Mouse (Mus musculus) intestine, embryonic 16.5 days (tissue): Measurements from ENCODE around the gene Dffb. TPM values are rescaled to one million over a fixed set of nuclear protein-coding genes. Genes with fewer than 3 reads are reported as not detected.

Source experiments
- ATAC-seq: fragments of 200-750 bp; cut with Nextera tagmentation; 2 replicates; pipeline ENCODE4 v1.8.0; 2017; ENCODE audit warnings: moderate TSS enrichment, moderate library complexity
- H3K27ac ChIP-seq: fragments of 300-500 bp; sonication (generic); 2 replicates; pipeline ENCODE4 v1.5.1; 2014; ENCODE audit warnings: mild to moderate bottlenecking, low read length
- H3K27me3 ChIP-seq: fragments of 300-500 bp; sonication (generic); replicated peaks from 2 replicates; pipeline ENCODE4 v1.6.1; 2014; ENCODE audit warnings: low read length, control low read depth, mixed read lengths; ENCODE audit not compliant: control insufficient read depth, insufficient read depth
- H3K36me3 ChIP-seq: fragments of 300-500 bp; sonication (generic); 2 replicates; pipeline ENCODE4 v1.6.1; 2014; ENCODE audit warnings: low read length, control low read depth; ENCODE audit not compliant: control insufficient read depth, insufficient read depth
- H3K4me1 ChIP-seq: fragments of 300-500 bp; sonication (generic); 2 replicates; pipeline ENCODE4 v1.6.1; 2014; ENCODE audit warnings: low read length, control low read depth, mixed read lengths; ENCODE audit not compliant: control insufficient read depth, insufficient read depth
- H3K4me2 ChIP-seq: fragments of 300-500 bp; sonication (generic); 2 replicates; pipeline ENCODE4 v1.6.1; 2014; ENCODE audit warnings: low read depth, low read length, control low read depth
- H3K4me3 ChIP-seq: fragments of 300-500 bp; sonication (generic); 2 replicates; pipeline ENCODE4 v1.5.1; 2014; ENCODE audit warnings: mild to moderate bottlenecking, low read length
- H3K9ac ChIP-seq: fragments of 300-500 bp; sonication (generic); 2 replicates; pipeline ENCODE4 v1.6.1; 2014; ENCODE audit warnings: low read depth, low read length
- H3K9me3 ChIP-seq: fragments of 300-500 bp; sonication (generic); 2 replicates; pipeline ENCODE4 v1.6.1; 2016; ENCODE audit warnings: low read length, control low read depth; ENCODE audit not compliant: control insufficient read depth
- WGBS: fragments of 180-500 bp; shearing (Covaris S2); extraction: QIAGEN DNeasy Blood & Tissue Kit; methylation state at CpG from one replicate; pipeline ENCODE4 v1.1.7; 2014; 5-methylcytosine and 5-hydroxymethylcytosine counted together
- polyA plus RNA-seq: library from polyadenylated mRNA; unstranded; fragments of >200 nt; fragmentation: Nextera tagmentation; extraction: Ambion mirVana; gene quantifications from 2 replicates; pipeline ENCODE4 v1.2.1, GENCODE M21; 2015

Dffb gene
- polyA plus RNA-seq, 1 experiment from 2014 or later: 18.6 TPM

DNA sequence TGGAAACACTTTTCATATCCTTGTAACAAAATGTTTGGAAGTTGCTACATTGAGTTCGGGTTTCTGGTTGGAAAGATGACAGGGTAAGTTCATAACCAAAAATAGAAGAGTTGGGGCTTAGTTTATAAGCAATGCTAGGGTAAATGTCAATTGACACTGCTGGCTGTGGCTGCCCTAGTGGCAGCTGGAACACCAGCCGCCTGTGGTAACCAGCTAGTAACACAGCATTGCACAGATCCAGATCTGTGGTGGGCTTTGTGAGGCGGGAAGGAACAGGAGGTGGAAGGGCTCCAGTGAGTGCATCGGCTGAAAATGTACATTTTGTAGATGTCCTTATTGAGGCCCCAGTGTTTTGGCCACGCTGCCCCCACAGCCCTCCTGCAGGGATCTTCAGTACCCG, 842 bp upstream of the Dffb start:
- Histone ChIP-seq H3K27ac (no peak overlapping the region), H3K27me3 (no peaks in the 10 kb centered on the region), H3K4me3 (peak overlapping the region; percentile 91), H3K4me1 (peaks cover 11% of the 10 kb centered on the region), H3K9ac (peak overlapping the region; percentile 80), H3K9me3 (no peaks in the 10 kb centered on the region), H3K4me2 (peak overlapping the region; percentile 74), H3K36me3 (peaks cover 2% of the 10 kb centered on the region; the same call in 1 of the 2 replicates)
- WGBS: 36% methylated on average over 6 of the region's 6 CpGs
- ATAC-seq: no peak

DNA sequence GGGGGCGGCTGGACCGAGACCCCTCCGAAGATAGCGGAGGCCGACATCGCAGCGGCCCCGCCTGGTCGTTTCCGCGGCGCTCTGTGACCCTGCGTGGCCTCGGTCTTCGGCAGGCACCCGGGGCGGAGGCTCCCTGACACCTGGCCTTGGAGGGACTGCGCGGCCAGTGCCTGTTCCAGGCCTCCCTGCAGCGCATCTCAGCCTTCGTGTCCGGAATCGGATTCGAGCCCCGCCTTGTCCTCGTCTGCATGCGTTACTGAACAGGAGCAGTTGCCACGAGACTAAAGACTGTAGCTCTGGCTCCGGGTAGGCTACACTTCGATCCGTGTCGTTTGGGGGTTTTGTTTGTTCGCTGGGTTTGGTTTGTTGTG, 351 bp upstream of the Dffb start:
- under 1% methylated on average over 30 of the region's 33 CpGs for WGBS
- Histone ChIP-seq H3K27me3 (no peaks in the 10 kb centered on the region), H3K4me3 (peak overlapping the region; percentile 91), H3K9me3 (no peaks in the 10 kb centered on the region), H3K27ac (no peak overlapping the region), H3K4me1 (peaks cover 11% of the 10 kb centered on the region), H3K36me3 (peaks cover 2% of the 10 kb centered on the region; the same call in 1 of the 2 replicates), H3K4me2 (peak overlapping the region; percentile 74), H3K9ac (peak overlapping the region; percentile 80)
- peak; percentile 81 for ATAC-seq

DNA sequence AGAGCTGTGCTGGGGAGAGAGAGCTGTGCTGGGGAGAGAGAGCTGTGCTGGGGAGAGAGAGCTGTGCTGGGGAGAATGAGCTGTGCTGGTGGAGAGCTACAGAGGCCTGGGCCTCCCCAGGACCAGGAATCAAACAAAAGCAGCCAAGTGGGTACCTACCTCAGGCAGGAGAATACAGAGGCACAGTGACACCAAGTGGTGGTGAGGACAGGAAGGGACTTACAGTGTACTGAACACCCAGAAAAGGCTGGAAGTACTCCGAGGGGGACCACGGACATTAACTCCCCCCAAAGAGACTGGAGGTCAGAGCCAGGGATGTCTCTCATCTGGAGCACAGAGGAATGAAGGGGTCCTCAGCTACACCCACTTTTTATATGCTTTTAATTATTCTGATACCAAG, 6.9 kb downstream of the Dffb start:
- Histone ChIP-seq H3K9ac (no peak overlapping the region), H3K4me3 (no peak overlapping the region), H3K4me1 (no peaks in the 10 kb centered on the region), H3K36me3 (peaks cover 8% of the 10 kb centered on the region; the same call in 1 of the 2 replicates), H3K4me2 (no peak overlapping the region), H3K27ac (no peak overlapping the region), H3K9me3 (no peaks in the 10 kb centered on the region), H3K27me3 (no peaks in the 10 kb centered on the region)
- no peak for ATAC-seq
- 81% methylated on average over 2 of the region's 2 CpGs for WGBS

DNA sequence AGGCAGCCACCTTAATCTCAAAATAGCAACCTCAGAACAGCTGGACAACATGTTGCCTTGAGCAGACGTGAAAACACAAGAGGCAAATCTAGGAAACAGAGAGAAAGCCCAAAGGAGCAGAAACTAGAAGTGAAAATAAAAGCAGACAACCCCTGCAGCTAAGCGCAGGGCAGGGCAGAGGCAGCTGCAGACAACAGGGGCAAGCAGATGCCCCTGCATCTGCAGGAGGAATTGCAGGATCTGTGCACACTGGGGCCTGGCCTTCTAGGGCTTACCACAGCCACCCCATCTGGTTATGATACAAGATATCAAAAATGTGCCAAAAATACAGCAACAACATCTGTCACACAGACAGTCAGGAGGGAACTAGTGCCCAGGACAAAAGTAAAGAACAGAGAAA, 7.4 kb downstream of the Dffb start:
- H3K27ac ChIP-seq: no peak overlapping the region
- H3K4me1 ChIP-seq: no peaks in the 10 kb centered on the region
- H3K9me3 ChIP-seq: no peaks in the 10 kb centered on the region
- ATAC-seq: no peak
- no peak overlapping the region for H3K9ac ChIP-seq
- no peak overlapping the region for H3K4me2 ChIP-seq
- H3K27me3 ChIP-seq: no peaks in the 10 kb centered on the region
- H3K4me3 ChIP-seq: no peak overlapping the region
- H3K36me3 ChIP-seq: peaks cover 8% of the 10 kb centered on the region; the same call in 1 of the 2 replicates
- WGBS: 90% methylated on average over 2 of the region's 2 CpGs

DNA sequence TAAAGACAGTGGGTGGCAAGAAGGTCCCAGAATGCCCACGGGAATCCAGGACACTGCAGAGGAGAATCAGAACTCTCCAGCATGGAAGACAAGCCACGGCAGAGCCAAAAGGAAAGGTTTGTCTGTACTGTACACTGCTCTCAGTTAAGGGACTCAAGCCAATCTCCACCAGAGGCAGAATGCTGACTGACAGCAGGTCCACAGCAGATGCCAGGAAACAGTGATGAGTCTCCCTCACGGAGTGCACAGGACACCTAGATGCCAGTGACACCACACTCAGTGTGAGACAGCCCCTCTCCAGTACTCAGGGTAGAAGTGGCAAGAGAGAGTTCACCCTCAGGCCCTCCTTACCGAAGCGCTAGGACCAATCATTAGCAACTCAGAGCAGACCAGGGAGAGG, 8.3 kb downstream of the Dffb start:
- 86% methylated on average over 5 of the region's 5 CpGs for WGBS
- H3K27me3 ChIP-seq: no peaks in the 10 kb centered on the region
- H3K4me3 ChIP-seq: no peak overlapping the region
- no peak overlapping the region for H3K9ac ChIP-seq
- H3K4me2 ChIP-seq: no peak overlapping the region
- no peaks in the 10 kb centered on the region for H3K4me1 ChIP-seq
- no peaks in the 10 kb centered on the region for H3K9me3 ChIP-seq
- no peak for ATAC-seq
- no peak overlapping the region for H3K27ac ChIP-seq
- H3K36me3 ChIP-seq: peaks cover 8% of the 10 kb centered on the region; the same call in 1 of the 2 replicates

DNA sequence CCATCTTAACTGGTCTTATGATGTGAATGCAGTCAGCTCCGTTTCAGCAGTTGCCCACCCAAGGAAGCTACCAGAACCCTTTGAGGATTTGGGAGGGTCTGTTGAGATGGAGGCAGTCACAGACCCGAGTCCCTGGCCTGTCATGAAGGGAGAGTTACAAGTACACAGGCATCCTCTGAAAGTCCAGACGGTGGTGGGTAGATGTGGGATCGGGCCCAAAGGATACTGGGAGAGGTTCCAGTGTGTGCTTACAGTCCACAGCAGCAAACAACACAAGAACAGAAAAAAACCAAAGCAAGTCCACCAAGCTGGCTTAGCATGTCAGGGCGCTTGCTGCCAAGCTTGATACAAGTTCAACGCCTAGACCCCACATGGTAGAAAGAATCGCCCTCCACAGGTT, 12.3 kb downstream of the Dffb start:
- 81% methylated on average over 7 of the region's 7 CpGs for WGBS
- Histone ChIP-seq H3K36me3 (peaks cover 13% of the 10 kb centered on the region), H3K27ac (no peak overlapping the region), H3K4me1 (peaks cover 9% of the 10 kb centered on the region; the same call in 1 of the 2 replicates), H3K9ac (no peak overlapping the region), H3K4me2 (no peak overlapping the region), H3K9me3 (no peaks in the 10 kb centered on the region), H3K4me3 (no peak overlapping the region), H3K27me3 (no peaks in the 10 kb centered on the region)
- ATAC-seq: no peak

DNA sequence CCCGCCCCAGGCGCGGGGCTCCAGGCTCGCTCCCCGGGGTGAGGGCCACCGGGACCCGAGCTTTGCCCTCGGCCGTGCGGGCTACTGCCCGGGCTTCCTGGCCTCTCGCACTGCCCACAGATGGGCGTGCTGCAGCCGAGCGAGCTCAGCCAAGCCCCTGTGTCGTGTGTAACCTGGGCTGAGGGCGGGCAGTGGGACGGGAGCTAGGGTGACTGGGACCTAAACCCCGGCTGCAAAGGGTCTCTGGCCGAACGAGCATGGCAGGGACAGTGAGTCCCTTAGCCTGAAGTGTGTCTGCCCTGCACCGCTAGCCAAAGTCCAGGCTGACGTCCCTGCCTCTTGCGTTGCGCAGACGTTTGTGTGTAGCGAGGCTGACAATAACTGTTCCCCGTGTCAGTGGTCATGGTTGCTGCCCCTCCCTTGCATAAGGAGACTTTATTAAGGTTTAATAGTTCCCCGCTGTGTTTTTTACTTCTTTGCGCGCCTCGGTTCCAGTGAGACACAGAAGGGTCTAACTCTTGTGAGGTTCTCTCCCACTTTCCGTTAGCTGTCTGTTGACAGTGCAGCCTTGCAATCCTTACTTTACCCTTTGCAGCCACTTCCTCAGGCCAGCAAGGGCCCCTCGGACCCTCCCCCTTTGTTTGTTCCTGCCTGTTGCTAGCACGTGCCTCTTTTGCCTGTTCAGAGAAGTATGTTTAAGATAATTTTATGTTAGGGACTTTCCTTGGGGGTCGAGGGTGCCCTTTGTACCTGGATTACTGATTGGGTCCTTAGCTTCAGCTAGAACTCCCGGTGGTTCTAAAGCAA, 17.3 kb downstream of the Dffb start:
- under 1% methylated on average over 37 of the region's 37 CpGs for WGBS
- ATAC-seq: peak; percentile 55; the same call in 1 of the 2 replicates
- peaks cover 9% of the 10 kb centered on the region; the same call in 1 of the 2 replicates for H3K4me1 ChIP-seq
- H3K4me2 ChIP-seq: peak overlapping the region; percentile 53
- H3K27ac ChIP-seq: peak overlapping the region; percentile 97
- peak overlapping the region; percentile 85 for H3K4me3 ChIP-seq
- H3K9me3 ChIP-seq: no peaks in the 10 kb centered on the region
- H3K36me3 ChIP-seq: peaks cover 5% of the 10 kb centered on the region
- no peaks in the 10 kb centered on the region for H3K27me3 ChIP-seq
- H3K9ac ChIP-seq: peak overlapping the region; percentile 93

DNA sequence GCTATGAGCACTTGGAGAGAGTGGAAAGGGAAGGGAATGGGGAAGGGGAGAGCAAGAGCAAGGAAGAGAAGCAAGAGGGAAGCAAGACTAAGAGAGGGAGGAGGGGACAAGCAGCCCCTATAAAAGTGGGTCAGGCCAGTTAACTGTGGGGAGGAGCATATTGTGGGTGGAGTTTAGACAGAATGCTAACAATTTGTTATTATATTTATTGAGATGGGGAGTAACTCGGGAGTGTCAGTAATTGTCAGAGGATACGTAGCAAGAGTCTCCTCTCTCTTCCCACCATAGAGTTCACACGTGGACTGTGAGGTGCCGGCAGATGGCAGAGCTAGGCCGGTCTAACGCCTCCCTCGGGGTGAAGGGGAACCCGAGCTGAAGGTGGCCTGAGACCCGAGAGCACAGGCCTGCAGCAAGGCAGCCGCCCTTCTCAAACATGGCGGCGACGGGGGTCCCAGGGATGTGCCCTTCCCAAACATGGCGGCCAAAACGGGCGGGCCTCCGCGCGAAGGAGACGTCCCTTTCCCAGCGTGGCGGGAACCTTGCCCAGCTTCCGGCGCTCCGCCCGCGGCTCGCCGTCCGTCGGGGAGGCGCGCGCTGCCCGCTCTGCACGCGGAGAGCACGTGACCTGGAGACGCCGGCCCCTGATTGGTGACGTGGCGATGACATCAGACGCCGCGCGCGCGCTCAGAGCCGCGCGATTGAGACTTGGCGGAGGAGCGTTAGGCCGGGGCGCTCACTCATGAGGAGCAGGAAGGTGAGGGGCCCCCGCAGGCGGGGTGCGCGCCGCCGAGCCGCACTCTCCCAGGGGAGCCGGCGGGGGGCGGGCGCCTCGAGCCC, 18.1 kb downstream of the Dffb start, which contains the start of gene A430005L14Rik:
Gene A430005L14Rik, plus strand, starts transcription at position 669 of the 837 bp plus-strand sequence.
- peak; percentile 98 for ATAC-seq
- WGBS: 1% methylated on average over 65 of the region's 67 CpGs
- no peaks in the 10 kb centered on the region for H3K9me3 ChIP-seq

DNA sequence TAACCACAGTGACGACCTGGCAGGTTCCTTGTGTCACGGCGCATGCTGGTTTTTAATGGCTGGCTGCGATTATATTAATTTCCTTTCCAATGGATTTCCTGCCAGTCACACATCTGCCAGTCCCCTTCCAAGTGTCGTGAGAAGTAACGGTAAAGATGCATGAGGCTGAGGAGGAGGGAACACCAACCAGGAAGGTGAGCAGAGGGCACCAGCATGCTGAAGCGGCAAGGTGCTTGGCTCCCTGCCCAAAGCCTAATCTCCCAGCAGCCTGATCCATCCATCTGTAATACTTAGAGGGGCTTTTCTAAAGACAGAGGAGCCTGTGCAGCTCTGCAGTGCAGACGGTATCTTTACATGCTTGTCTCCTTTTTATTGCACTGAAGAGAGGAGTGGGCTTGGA, 19.3 kb downstream of the Dffb start:
- no peak overlapping the region for H3K4me2 ChIP-seq
- ATAC-seq: no peak
- H3K9me3 ChIP-seq: no peaks in the 10 kb centered on the region
- 76% methylated on average over 8 of the region's 8 CpGs for WGBS
- no peaks in the 10 kb centered on the region for H3K36me3 ChIP-seq
- peaks cover 9% of the 10 kb centered on the region; the same call in 1 of the 2 replicates for H3K4me1 ChIP-seq
- H3K27me3 ChIP-seq: no peaks in the 10 kb centered on the region
- H3K9ac ChIP-seq: no peak overlapping the region
- H3K4me3 ChIP-seq: no peak overlapping the region
- H3K27ac ChIP-seq: no peak overlapping the region

More for the DNA sequence above, 18.1 kb downstream of the Dffb start, which contains the start of gene A430005L14Rik:
- H3K27ac ChIP-seq: peak within 1 kb of the TSS; percentile 97
- H3K4me2 ChIP-seq: peak within 1 kb of the TSS; percentile 72
- H3K4me3 ChIP-seq: peak within 1 kb of the TSS; percentile 85
- peaks cover 5% of the 10 kb centered on the region; the same call in 1 of the 2 replicates for H3K36me3 ChIP-seq
- H3K4me1 ChIP-seq: peaks cover 9% of the 10 kb centered on the region; the same call in 1 of the 2 replicates
- H3K9ac ChIP-seq: peak within 1 kb of the TSS; percentile 93
- H3K27me3 ChIP-seq: no peaks in the 10 kb centered on the region
